Mouse (Mus musculus) right cerebral cortex, postnatal 10 days (tissue): ENCODE measurements around the gene Msh6.
"Not testable (repeated sequence)": the region's sequence is repeated elsewhere in the genome, so short reads cannot be mapped to it uniquely, and the experiment has no call there.

Experiments
- DNase-seq, 2 experiments: peaks; one replicate each; pipeline ENCODE4 v3.0.0; 2021; ENCODE audit warnings: low spot score in 2 of 2

Msh6 gene

DNA sequence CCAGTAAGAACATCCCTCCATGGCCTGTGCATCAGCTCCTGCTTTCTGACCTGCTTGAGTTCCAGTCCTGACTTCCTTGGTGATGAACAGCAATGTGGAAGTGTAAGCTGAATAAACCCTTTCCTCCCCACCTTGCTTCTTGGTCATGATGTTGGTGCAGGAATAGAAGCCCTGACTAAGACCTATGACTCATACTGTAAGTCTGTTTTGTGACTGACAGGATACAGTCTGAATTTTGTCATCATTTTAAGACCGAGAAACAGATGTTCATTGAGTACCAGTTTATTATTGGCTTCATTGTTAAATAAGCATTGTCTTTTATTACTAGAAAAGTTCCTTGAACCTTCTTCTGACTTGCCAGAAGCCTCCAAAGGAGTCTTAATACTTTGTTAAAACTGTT lies 4.8 kb downstream of the Msh6 start:
- DNase-seq: not testable (repeated sequence)

DNA sequence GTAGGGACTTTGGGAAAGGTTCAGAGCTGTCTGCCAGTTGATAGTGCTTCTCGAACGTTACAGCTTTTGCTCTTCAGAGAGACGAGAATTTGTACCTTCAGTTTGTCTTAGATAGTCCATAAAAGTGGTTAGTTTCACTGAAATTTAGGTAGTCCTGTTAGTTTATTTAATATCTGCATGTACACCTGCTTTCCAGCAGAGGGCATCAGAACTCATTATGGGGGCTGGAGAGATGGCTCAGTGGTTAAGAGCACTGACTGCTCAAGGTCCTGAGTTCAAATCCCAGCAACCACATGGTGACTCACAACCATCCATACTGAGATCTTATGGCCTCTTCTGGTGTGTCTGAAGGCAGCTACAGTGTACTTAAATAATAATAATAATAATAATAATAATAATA lies 7.2 kb downstream of the Msh6 start:
- no peak for DNase-seq

DNA sequence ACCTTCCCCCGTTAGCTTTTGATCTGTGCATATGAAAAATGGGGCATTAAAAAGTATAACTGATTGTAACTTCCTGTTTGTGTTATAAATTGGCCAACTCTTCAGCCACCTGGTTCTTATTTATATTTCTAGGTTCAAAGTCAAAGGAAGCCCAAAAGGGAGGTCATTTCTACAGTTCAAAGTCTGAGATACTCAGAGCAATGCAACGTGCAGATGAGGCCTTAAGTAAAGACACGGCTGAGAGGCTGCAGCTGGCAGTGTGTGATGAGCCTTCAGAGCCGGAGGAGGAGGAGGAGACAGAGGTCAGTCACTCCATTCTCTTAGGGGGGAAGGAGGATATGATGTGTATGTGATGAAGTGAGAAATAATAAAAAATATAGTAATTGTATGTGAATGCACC lies 8.5 kb downstream of the Msh6 start:
- DNase-seq: no peak

DNA sequence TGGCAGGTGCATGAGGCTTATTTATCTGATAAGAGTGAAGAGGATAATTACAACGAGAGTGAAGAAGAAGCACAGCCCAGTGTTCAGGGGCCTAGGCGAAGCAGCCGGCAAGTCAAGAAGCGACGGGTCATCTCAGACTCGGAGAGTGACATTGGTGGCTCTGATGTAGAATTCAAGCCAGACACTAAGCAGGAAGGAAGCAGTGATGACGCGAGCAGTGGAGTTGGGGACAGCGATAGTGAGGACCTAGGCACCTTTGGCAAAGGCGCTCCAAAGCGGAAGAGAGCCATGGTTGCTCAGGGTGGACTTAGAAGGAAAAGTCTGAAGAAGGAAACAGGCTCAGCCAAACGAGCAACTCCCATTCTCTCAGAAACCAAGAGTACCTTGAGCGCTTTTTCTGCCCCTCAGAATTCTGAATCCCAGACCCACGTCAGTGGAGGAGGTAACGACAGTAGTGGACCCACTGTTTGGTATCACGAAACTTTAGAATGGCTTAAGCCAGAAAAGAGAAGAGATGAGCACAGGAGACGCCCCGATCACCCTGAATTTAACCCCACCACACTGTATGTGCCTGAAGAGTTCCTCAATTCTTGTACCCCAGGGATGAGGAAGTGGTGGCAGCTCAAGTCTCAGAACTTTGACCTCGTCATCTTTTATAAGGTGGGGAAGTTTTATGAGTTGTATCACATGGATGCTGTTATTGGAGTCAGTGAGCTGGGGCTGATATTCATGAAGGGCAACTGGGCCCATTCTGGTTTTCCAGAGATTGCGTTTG lies 9.8 kb downstream of the Msh6 start:
- no peak for DNase-seq

DNA sequence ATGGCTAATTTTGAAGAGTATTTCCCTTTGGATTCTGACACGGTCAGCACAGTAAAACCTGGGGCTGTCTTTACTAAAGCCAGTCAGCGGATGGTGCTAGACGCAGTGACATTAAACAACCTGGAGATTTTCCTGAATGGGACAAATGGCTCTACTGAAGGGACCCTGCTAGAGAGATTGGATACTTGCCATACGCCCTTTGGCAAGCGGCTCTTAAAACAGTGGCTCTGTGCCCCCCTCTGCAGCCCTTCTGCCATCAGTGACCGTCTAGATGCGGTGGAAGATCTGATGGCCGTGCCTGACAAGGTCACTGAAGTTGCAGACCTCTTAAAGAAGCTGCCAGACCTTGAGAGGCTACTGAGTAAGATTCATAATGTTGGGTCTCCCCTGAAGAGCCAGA lies 11.1 kb downstream of the Msh6 start:
- no peak for DNase-seq

DNA sequence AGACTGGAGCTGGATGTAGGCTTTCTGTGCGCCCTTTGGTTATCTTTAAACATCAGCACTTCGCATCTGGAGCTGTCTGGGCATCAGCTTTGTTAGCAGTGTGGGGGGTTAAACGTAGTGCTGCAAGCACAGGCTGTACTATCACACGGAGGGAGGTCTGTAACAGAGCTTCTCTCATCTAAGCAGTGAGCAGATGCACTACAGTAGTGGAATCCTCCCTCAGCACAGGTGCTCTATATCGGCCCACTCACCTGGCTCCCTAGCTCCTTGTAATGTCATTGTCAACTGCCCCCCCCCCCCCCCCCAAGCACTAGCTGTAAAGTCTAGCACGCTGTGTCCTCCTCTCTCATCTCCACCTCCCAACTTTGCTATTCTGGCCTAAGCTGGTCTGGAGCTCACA lies 12.6 kb downstream of the Msh6 start:
- DNase-seq: no peak

DNA sequence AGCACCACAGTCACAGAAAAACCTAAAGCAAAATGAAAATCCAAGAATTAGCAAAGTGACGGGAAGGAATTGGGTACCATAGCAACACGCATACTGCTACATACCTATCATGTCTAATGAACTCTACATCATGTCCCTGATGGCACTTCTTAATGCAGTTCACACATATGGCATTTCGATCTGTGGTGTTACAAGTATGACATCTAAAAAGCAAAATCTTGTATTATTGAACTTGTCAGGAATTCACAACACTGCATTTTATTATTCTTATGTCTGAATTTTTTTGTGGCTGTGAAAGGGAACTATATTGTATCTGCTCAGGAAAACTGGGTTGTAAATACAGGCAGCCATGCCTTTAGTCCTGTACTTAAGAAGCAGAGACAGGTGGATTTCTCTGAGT lies 17.3 kb downstream of the Msh6 start:
- no peak for DNase-seq

DNA sequence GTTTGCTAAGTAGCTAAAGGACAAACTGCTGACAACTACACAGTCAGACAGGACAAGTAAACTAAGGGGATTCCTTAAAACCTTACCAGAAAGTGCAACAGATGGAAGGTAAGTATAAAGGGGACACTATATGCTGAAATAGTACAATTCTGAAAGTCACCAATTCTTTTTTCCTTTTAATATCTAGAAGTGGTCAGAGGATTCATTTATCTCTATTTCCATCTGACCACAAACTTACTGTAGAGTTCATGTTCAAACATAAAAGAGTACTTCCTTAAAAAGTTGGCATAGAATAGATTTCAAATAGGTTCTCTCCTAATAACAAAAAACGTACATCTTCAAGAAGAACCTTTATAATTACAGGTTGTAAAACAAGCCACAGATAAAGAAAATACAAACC lies 18.5 kb downstream of the Msh6 start:
- no peak for DNase-seq

DNA sequence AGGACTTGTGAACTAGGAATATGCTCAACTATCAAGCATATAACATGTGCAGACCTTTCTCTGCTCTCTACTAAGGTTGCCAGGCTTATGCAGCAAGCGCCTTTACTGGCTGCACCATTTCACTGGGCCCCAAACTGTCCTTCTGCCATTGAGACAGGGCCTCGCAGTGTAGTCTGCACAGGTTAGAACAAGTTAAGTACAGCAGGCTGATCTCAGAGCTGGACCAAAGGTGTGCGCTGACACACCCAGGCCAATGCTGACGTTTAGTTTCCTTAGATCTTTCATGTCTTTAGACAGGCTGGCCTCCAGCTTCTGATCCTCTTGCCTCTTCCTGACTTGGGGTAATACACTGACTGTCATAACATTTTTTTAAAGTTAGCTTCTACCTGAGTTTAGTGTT lies 22.9 kb downstream of the Msh6 start:
- no peak for DNase-seq

DNA sequence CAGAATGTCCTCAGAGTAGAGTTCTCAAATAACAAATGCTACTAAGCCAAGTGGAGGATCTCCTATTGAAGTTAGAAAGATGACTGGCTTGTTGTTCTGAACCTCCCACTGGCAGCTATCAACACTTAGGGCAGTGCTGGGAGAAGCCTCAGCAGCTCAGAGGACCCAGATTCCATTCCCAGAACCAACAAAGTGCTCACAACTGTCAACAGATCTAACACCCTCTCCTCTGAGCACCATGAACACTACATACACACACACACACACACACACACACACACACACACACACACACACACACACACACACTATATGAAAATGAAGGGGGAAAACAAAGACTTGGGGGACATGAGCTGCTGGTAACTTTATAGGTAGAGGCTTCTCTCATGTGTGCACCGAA lies 30.0 kb downstream of the Msh6 start:
- no peak for DNase-seq

DNA sequence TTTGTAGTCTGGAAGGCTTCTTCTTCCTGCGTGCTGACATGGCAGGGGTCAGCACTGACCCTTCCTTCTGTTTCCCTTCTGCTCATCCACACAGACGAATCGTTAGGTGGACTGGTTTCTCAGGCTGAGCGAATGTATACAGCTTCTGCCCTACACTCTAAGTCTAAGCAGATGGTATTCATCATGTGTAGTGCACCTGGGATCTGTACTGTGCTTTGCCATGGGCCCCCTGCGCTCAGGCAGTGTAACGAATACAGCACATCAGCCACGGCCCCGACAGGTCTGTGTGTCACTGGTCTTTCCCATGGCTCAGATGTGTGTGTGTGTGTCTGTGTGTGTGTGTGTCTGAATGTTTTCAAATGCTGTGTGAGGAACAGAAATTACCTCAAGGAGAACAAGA lies 32.1 kb downstream of the Msh6 start:
- no peak for DNase-seq

DNA sequence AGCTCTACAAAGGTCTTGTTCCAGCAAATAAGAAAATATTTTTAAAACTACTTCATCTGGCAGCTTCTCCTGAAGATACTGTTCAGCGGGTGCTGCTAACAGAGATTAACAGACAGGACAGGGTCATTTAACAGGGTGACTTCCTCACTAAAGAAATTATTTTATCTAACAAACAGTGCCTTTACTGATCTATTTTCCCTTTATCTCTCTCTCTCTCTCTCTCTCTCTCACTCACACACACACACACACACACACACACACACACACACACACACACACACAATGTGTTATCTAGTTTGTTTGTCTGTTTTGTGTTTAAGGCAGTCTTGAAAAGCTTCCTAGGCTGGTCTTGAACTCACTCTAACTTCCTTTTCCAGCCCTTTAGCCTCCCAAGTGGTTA lies 39.6 kb downstream of the Msh6 start:
- no peak for DNase-seq

DNA sequence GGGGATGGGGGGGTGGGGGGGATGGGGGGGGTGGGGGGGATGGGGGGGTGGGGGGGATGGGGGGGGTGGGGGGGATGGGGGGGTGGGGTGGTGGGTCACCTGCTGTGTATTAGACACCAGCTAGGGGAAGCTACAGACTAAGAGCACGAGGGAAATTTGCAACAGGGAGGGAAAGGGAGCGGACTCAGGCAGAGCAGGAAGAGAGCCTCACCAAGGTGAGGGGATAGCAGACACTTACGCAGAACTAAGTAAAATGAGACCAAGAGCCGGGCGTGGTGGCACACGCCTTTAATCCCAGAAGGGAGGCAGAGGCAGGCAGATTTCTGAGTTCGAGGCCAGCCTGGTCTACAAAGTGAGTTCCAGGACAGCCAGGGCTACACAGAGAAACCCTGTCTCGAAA lies 41.2 kb downstream of the Msh6 start:
- DNase-seq: not testable (repeated sequence)

DNA sequence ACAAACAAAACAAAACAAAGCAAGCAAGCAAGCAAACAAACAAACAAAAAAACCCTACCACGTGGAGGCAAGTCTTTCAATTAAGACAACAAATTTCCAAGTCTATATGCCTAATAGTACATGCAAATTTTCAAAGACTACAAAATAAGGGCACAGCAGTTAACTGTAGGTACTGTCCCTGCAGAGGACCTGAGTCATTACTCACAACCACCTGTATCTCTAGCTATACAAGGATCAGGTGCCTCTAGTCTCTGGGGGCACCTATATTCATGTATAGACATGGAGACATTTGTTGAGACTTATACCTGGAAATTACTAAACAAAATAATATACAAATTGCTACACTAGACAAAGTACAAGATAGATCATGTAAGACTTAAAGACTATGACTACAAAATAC lies 49.1 kb downstream of the Msh6 start:
- DNase-seq: no peak

DNA sequence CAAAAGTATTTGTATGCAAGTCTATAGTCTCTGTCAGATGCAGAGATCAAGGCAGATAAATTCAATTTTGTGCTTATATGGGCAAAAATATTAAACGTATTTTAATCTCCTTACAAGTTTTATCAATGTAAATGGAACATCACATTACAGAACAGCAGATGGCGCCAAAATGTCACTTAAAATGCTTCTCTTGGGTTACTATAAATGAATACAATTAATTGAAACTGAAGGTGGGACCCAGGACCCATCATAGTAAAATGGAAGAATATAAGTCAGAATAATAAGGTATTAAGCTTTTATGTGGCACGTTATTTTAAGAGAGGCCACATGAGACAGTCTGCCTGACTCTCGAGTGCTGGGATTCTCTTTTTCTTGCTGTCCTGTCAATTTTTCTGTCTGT lies 50.4 kb downstream of the Msh6 start:
- DNase-seq: peak in 1 of 2 experiments; percentile 44

DNA sequence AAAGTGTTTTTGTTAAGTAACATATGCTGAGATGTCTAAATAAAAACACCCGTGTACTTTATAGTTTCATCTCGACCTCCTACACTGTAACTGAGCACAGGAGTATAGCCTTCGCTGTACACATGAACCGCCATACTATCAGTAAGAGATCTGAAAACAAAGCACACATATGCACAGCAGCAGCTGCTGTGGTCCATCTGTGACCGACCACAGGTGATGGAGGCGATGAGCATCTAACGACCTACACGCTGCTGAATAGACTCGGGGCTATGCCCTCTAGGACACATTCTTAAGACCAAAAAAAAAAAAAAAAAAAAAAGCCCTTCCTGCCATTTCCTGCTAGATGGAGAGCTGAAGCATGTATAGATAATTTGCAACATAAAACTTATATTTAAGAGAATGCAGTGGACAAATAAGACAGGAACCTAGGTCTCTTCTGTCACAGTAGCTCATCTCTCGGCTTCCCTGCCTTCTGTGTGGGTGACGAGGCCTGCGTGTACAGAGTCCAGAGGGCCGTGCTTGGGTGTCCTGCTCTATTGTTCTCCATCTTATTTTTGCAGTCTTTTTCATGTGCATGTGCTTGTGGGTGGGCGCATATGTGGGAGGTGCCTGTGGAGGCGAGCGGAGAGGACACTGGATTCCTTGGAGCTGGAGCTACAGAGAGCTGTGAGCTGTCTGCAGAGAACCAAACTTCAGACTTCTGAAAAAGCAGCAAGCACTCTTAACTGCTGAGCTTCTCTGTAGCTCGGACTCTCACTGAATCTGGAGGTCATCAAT lies 54.5 kb downstream of the Msh6 start:
- DNase-seq: peak in 1 of 2 experiments; percentile 32

DNA sequence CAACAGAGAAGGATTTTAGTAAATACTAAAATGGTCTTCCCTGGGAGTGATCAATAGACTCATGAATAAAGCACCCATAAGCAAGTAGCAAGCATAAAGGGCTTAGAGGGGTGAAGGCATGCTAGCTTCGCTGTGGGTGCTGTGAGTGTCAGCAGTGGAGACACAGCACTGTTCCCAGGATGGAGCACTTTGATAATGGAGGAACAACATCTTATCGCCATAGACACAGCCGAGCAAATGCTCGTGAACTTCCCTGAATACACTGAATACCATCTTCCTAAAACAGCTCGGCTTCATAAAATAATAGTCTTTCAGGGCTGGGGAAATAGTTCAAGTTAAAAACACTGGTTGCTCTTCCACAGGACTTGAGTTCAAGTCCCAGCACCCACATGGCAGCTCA lies 56.9 kb downstream of the Msh6 start:
- DNase-seq: no peak

DNA sequence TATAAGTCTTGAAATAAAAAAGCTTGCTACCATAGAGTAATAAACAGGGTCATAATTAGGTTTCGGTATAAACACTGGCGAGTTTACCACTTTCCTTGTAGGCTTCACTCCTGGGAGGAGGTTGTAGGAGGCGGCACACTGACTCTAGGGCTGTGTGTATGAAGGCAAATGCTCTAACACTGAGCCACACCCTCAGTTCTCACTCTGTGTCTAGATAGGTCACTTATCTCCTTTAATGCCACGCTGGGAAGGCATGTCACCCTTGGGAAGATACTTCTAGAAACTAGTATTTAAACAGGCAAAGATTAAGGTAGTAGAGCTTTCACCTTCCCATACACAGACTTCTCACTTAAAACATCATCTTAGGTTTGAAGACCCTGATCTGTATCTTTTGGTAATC lies 59.6 kb downstream of the Msh6 start:
- no peak for DNase-seq
